Mouse (Mus musculus) G1E (cell line): ENCODE results near the gene Gbx1.

Source experiments
- CTCF ChIP-seq: IDR thresholded peaks from 2 replicates; pipeline ENCODE4 v1.5.1; 2012; ENCODE audit warnings: low read depth, low read length, inconsistent platforms, mixed read lengths
- POLR2AphosphoS5 ChIP-seq: IDR thresholded peaks from 2 replicates; pipeline ENCODE4 v1.6.1; 2012; ENCODE audit warnings: low read depth, low read length, inconsistent platforms; ENCODE audit not compliant: insufficient replicate concordance
- TAL1 ChIP-seq: conservative IDR thresholded peaks from 2 replicates; pipeline ENCODE4 v1.6.1; 2012; ENCODE audit warnings: low read depth, low read length, inconsistent platforms, mixed read lengths

DNA sequence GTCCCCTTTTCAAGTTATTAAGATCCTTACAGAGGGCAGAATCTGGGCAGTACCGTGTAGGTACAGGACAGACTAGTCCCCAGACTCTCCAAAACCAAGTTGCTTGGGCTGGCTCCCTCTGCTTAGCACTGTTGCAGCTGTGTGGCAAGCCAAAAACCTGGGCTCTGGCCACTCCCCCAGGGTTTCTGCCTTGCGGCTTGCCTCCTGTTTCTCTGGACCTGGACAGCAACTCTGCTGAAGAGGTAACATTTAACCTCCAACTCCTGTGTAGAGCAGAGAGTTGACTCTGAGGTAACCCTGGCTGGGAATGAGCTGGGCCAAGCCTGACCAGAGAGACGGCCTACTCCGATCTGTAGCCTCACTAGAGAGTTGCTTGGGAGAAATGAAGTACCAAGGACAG, 24.2 kb downstream of the Gbx1 start:
- TF ChIP-seq CTCF (no peak), POLR2AphosphoS5 (no peak), TAL1 (no peak)
